Mouse (Mus musculus) kidney, embryonic 15.5 days (tissue): ENCODE data around the gene Neu1. TPM values are rescaled to one million over a fixed set of nuclear protein-coding genes. Genes with fewer than 3 reads are reported as not detected.
"Not testable (repeated sequence)": the region's sequence is repeated elsewhere in the genome, so short reads cannot be mapped to it uniquely, and the experiment has no call there.

Experiments
- ATAC-seq: fragments of 200-750 bp; cut with Nextera tagmentation; replicated peaks from 2 replicates; pipeline ENCODE4 v1.8.0; 2017; ENCODE audit warnings: moderate TSS enrichment; ENCODE audit not compliant: low FRiP score
- H3K27ac ChIP-seq: fragments of 300-500 bp; sonication (generic); 2 replicates; pipeline ENCODE4 v1.5.1; 2015; ENCODE audit warnings: mild to moderate bottlenecking, inconsistent platforms
- H3K27me3 ChIP-seq: fragments of 300-500 bp; sonication (generic); 2 replicates; pipeline ENCODE4 v1.6.1; 2015; ENCODE audit warnings: inconsistent platforms
- H3K36me3 ChIP-seq: fragments of 300-500 bp; sonication (generic); 2 replicates; pipeline ENCODE4 v1.6.1; 2015; ENCODE audit warnings: inconsistent platforms
- H3K4me1 ChIP-seq: fragments of 300-500 bp; sonication (generic); 2 replicates; pipeline ENCODE4 v1.6.1; 2015; ENCODE audit warnings: inconsistent platforms
- H3K4me2 ChIP-seq: fragments of 300-500 bp; sonication (generic); 2 replicates; pipeline ENCODE4 v1.6.1; 2015; ENCODE audit warnings: moderate library complexity, mild to moderate bottlenecking, inconsistent platforms
- H3K4me3 ChIP-seq: fragments of 300-500 bp; sonication (generic); replicated peaks from 2 replicates; pipeline ENCODE4 v1.5.1; 2015; ENCODE audit warnings: mild to moderate bottlenecking, inconsistent platforms
- H3K9ac ChIP-seq: fragments of 300-500 bp; sonication (generic); 2 replicates; pipeline ENCODE4 v1.6.1; 2015; ENCODE audit warnings: mild to moderate bottlenecking, inconsistent platforms
- H3K9me3 ChIP-seq: fragments of 300-500 bp; sonication (generic); replicated peaks from 2 replicates; pipeline ENCODE4 v1.6.1; 2016; ENCODE audit warnings: inconsistent platforms
- WGBS: fragments of 180-500 bp; shearing (Covaris S2); methylation state at CpG from one replicate; pipeline ENCODE4 v1.1.7; 2015; ENCODE audit warnings: mixed read lengths; 5-methylcytosine and 5-hydroxymethylcytosine counted together
- polyA plus RNA-seq: library from polyadenylated mRNA; unstranded; fragments of >200 nt; fragmentation: Nextera tagmentation; extraction: Ambion mirVana; gene quantifications from 2 replicates; pipeline ENCODE4 v1.2.1, GENCODE M21; 2015

Gene Neu1
- polyA plus RNA-seq, 1 experiment from 2014 or later: 37.0 TPM

GRCm38 (mm10) chr17:34895724-34896123 is 35.3 kb upstream of the Neu1 start:
- Histone ChIP-seq H3K9ac (peak overlapping the region; percentile 73; the same call in 1 of the 2 replicates), H3K36me3 (peaks cover 11% of the 10 kb centered on the region), H3K4me3 (peak overlapping the region; percentile 83), H3K9me3 (no peaks in the 10 kb centered on the region), H3K27ac (peak overlapping the region; percentile 97), H3K4me1 (peaks cover 47% of the 10 kb centered on the region), H3K27me3 (no peaks in the 10 kb centered on the region), H3K4me2 (peak overlapping the region; percentile 92)
- WGBS: 92% methylated on average over 15 of the region's 15 CpGs
- no peak for ATAC-seq

- H3K4me2 ChIP-seq: peak overlapping the region; percentile 92
- peaks cover 49% of the 10 kb centered on the region for H3K4me1 ChIP-seq
- H3K9ac ChIP-seq: no peak overlapping the region
- ATAC-seq: no peak
- no peaks in the 10 kb centered on the region for H3K9me3 ChIP-seq
- no peaks in the 10 kb centered on the region for H3K27me3 ChIP-seq
- peaks cover 17% of the 10 kb centered on the region for H3K36me3 ChIP-seq
- WGBS: 84% methylated on average over 17 of the region's 17 CpGs
- 0 out of 2 replicates have a peak overlapping the region, but pooled peaks have one; percentile 83 for H3K4me3 ChIP-seq
- H3K27ac ChIP-seq: peak overlapping the region; percentile 97; the same call in 1 of the 2 replicates
Measured at GRCm38 (mm10) chr17:34896366-34896765, 34.7 kb upstream of the Neu1 start.

GRCm38 (mm10) chr17:34897373-34898159 is 33.5 kb upstream of the Neu1 start:
- ATAC-seq: no peak
- no peaks in the 10 kb centered on the region for H3K27me3 ChIP-seq
- H3K9ac ChIP-seq: peak overlapping the region; percentile 96
- H3K27ac ChIP-seq: peak overlapping the region; percentile 98
- H3K4me1 ChIP-seq: peaks cover 52% of the 10 kb centered on the region
- peak overlapping the region; percentile 93 for H3K4me3 ChIP-seq
- H3K4me2 ChIP-seq: peak overlapping the region; percentile 85
- 15% methylated on average over 10 of the region's 10 CpGs for WGBS
- peaks cover 29% of the 10 kb centered on the region for H3K36me3 ChIP-seq
- H3K9me3 ChIP-seq: no peaks in the 10 kb centered on the region

GRCm38 (mm10) chr17:34898160-34898586 is 32.9 kb upstream of the Neu1 start, which contains the start of the genes C2 and Ehmt2:
Gene C2, minus strand, starts transcription at chr17:34898265.
Gene Ehmt2, plus strand, starts transcription at chr17:34898469.
- H3K9me3 ChIP-seq: no peaks in the 10 kb centered on the region
- H3K4me2 ChIP-seq: peak within 1 kb of the TSS; percentile 85
- peaks cover 35% of the 10 kb centered on the region for H3K36me3 ChIP-seq
- H3K27me3 ChIP-seq: no peaks in the 10 kb centered on the region
- peak within 1 kb of the TSS; percentile 98 for H3K27ac ChIP-seq
- peak; percentile 40 for ATAC-seq
- H3K9ac ChIP-seq: peak within 1 kb of the TSS; percentile 96
- peak within 1 kb of the TSS; percentile 93 for H3K4me3 ChIP-seq
- H3K4me1 ChIP-seq: peaks cover 54% of the 10 kb centered on the region
- 2% methylated on average over 34 of the region's 44 CpGs for WGBS

GRCm38 (mm10) chr17:34898706-34899052 is 32.4 kb upstream of the Neu1 start:
- Histone ChIP-seq H3K4me3 (peak overlapping the region; percentile 93), H3K9me3 (no peaks in the 10 kb centered on the region), H3K27me3 (no peaks in the 10 kb centered on the region), H3K9ac (peak overlapping the region; percentile 96), H3K4me1 (peaks cover 51% of the 10 kb centered on the region), H3K36me3 (peaks cover 40% of the 10 kb centered on the region), H3K27ac (peak overlapping the region; percentile 98), H3K4me2 (peak overlapping the region; percentile 85)
- WGBS: 0% methylated on average over 23 of the region's 47 CpGs
- ATAC-seq: no peak

GRCm38 (mm10) chr17:34899053-34899889 is 31.8 kb upstream of the Neu1 start:
- Histone ChIP-seq H3K4me1 (peaks cover 48% of the 10 kb centered on the region), H3K4me3 (peak overlapping the region; percentile 93), H3K27me3 (no peaks in the 10 kb centered on the region), H3K27ac (peak overlapping the region; percentile 98), H3K9ac (peak overlapping the region; percentile 96), H3K9me3 (no peaks in the 10 kb centered on the region), H3K4me2 (peak overlapping the region; percentile 85), H3K36me3 (peaks cover 46% of the 10 kb centered on the region)
- no peak for ATAC-seq
- WGBS: under 1% methylated on average over 38 of the region's 45 CpGs

- H3K27ac ChIP-seq: peak overlapping the region; percentile 98
- ATAC-seq: no peak
- WGBS: under 1% methylated on average over 5 of the region's 5 CpGs
Measured at GRCm38 (mm10) chr17:34899890-34900243, 31.2 kb upstream of the Neu1 start.

GRCm38 (mm10) chr17:34900826-34901225 is 30.2 kb upstream of the Neu1 start:
- H3K4me1 ChIP-seq: peaks cover 37% of the 10 kb centered on the region
- not testable (repeated sequence) for H3K27ac ChIP-seq, H3K27me3 ChIP-seq, H3K4me2 ChIP-seq, ATAC-seq, H3K9ac ChIP-seq, H3K9me3 ChIP-seq
- peak overlapping the region; percentile 93; the same call in 1 of the 2 replicates for H3K4me3 ChIP-seq
- peaks cover 59% of the 10 kb centered on the region for H3K36me3 ChIP-seq

More at GRCm38 (mm10) chr17:34899890-34900243, 31.2 kb upstream of the Neu1 start:
- H3K4me2 ChIP-seq: peak overlapping the region; percentile 85
- H3K9ac ChIP-seq: peak overlapping the region; percentile 96
- H3K36me3 ChIP-seq: peaks cover 52% of the 10 kb centered on the region
- peak overlapping the region; percentile 93 for H3K4me3 ChIP-seq
- no peaks in the 10 kb centered on the region for H3K9me3 ChIP-seq
- H3K4me1 ChIP-seq: peaks cover 47% of the 10 kb centered on the region
- H3K27me3 ChIP-seq: no peaks in the 10 kb centered on the region

- Histone ChIP-seq H3K36me3 (peaks cover 63% of the 10 kb centered on the region), H3K4me1 (peaks cover 28% of the 10 kb centered on the region)
- not testable (repeated sequence) for H3K27me3 ChIP-seq, H3K4me3 ChIP-seq, H3K4me2 ChIP-seq, ATAC-seq, H3K9me3 ChIP-seq, H3K27ac ChIP-seq, H3K9ac ChIP-seq
- whole genome bisulfite sequencing: 87% methylated on average over 9 of the region's 10 CpGs
Measured at GRCm38 (mm10) chr17:34901948-34902347, 29.1 kb upstream of the Neu1 start.

GRCm38 (mm10) chr17:34902895-34903294 is 28.2 kb upstream of the Neu1 start:
- H3K9me3 ChIP-seq: no peaks in the 10 kb centered on the region
- H3K9ac ChIP-seq: no peak overlapping the region
- no peaks in the 10 kb centered on the region for H3K27me3 ChIP-seq
- H3K36me3 ChIP-seq: peaks cover 72% of the 10 kb centered on the region
- WGBS: 74% methylated on average over 9 of the region's 9 CpGs
- H3K27ac ChIP-seq: no peak overlapping the region
- H3K4me1 ChIP-seq: peaks cover 19% of the 10 kb centered on the region
- H3K4me2 ChIP-seq: no peak overlapping the region
- H3K4me3 ChIP-seq: no peak overlapping the region
- no peak for ATAC-seq

- peaks cover 19% of the 10 kb centered on the region for H3K4me1 ChIP-seq
- WGBS: 84% methylated on average over 10 of the region's 10 CpGs
- peaks cover 78% of the 10 kb centered on the region for H3K36me3 ChIP-seq
- no peak overlapping the region for H3K27ac ChIP-seq
- no peak overlapping the region for H3K9ac ChIP-seq
- no peak for ATAC-seq
- H3K4me3 ChIP-seq: no peak overlapping the region
- no peaks in the 10 kb centered on the region for H3K9me3 ChIP-seq
- no peak overlapping the region for H3K4me2 ChIP-seq
- H3K27me3 ChIP-seq: no peaks in the 10 kb centered on the region
Measured at GRCm38 (mm10) chr17:34910982-34911381, 20.1 kb upstream of the Neu1 start.

- Histone ChIP-seq H3K36me3 (peaks cover 68% of the 10 kb centered on the region), H3K27me3 (no peaks in the 10 kb centered on the region), H3K4me2 (no peak overlapping the region), H3K4me1 (peaks cover 19% of the 10 kb centered on the region), H3K9ac (no peak overlapping the region), H3K9me3 (no peaks in the 10 kb centered on the region), H3K4me3 (no peak overlapping the region), H3K27ac (no peak overlapping the region)
- WGBS: 47% methylated on average over 5 of the region's 5 CpGs
- peak; percentile 23; the same call in 1 of the 2 replicates for ATAC-seq
Measured at GRCm38 (mm10) chr17:34911945-34912351, 19.1 kb upstream of the Neu1 start.
